Mouse (Mus musculus) c-Kit-negative CD71-positive TER-119-positive erythroid progenitor cells, embryonic 14.5 days (primary cell): ENCODE data around the gene Gsta2.
A peak's percentile ranks its signal among the peaks of the same experiment; 100 is the strongest.
"Not testable (repeated sequence)": the region's sequence is repeated elsewhere in the genome, so short reads cannot be mapped to it uniquely, and the experiment has no call there.

ENCODE experiments used
- DNase-seq: peaks from one replicate; pipeline ENCODE4 v3.0.0-alpha.2; 2013; ENCODE audit warnings: low read depth, low spot score

The Gsta2 gene

DNA sequence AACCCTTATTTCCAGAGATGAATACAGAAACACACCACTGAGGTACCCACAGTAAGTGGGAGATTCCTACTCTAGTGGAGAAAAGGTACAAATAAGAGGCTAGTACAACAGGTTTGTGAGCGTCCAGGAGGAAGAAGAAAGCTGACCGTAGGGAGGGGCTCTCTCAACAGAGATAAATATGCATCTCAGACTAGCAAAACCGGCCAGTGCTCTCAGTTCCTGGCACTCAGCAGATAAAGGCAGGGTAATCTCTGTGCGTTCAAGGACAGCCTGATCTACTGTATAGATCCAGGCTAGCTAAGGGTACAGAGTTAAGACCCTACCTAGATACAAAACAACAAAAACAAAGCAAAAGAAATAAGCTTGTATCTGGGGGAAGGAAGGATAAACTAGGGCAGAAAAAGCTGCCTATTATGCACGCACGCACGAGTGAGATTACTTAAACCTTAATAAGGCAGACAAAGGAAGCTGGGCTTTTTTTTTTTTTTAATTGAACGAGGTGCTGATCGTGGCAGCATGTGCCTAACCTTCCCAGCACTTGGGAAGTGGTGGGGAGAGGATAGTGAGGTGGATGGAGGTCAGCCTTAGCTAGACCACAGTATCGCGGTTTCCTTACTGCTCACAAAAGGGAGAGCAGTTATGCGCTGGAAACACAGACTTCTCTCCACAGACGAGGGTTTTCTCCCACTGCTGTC lies 10.4 kb upstream of the Gsta2 start:
- DNase-seq = no peak

GRCm38 (mm10) chr9:78364701-78365100 lies 9.1 kb upstream of the Gsta2 start:
- no peak for DNase-seq

DNA sequence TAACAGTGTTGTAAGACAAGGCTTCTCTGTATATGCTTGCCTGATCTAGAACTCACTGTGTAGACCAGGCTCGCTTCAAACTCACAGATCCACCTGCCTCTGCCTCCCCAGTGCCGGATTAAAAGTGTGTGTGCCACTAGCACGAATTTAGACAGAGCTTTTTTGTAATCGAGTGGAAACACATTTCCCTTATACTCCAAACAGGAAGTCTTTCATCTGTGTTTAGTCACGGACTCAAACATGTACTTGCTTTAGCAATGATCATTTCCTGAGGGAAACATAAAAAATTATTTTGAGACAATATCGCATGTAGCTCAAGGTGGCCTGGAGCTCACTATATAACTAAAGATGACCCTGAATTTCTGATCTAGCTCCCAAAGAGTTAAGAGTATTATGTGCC lies 7.8 kb upstream of the Gsta2 start:
- DNase-seq = no peak

DNA sequence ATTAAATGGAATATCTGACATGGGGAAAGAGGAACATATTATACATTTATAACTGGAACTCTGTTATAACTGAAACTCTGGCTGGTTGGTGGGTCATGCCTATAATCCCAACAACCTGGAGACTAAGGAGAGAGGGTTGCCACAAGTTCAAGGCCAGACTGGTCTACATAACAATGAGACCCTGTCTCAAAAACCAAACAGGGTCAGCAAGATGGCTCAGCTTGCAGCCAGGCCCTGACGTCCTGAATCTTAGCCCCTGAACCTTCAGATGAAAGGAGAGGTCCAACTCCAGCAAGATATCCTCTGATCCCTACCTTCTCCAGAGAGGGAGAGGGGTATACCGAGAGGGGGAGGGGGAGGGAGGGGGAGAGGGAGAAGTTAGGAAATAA lies 4.9 kb upstream of the Gsta2 start:
- no peak for DNase-seq

DNA sequence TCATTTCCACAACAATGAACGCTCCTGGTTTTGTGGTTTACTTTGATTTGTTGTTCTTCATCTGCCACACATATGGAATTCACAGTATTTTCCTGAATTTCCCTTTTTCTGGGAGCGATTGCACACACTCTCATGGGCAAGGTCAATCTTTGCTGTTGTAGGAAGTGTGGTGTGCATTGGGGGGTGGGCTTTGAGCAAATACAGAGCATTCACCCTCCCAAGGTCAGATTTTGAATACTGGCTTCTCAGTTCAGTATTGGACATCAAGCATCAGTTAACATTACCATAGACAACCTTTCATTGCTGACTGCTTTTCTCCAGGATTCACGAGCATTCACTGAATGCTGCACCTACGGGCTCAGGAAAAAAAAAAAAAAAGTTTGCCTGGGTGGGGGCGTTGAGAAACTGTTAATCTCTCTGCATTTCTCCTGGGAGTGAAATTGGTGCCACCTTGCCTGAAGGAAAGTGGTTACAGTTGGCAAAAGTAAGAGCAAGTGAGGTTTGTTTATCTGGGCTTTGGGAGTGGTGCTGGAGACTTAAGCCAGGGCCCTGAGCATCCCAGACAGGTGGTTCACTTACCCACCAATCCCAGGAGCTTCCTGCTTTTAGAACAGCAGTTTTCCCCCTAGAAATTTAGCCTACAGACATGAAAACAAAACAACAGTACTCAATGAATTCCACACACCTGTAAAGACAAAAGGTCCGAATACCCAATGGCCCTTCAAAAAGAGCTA lies 4.3 kb upstream of the Gsta2 start:
- DNase-seq = no peak

GRCm38 (mm10) chr9:78358053-78358452 lies 2.5 kb upstream of the Gsta2 start:
- DNase-seq = peak; percentile 27

GRCm38 (mm10) chr9:78354665-78355578 lies 666 bp downstream of the Gsta2 start:
- no peak for DNase-seq

- no peak for DNase-seq
Measured at GRCm38 (mm10) chr9:78351504-78352220, 3.9 kb downstream of the Gsta2 start.

DNA sequence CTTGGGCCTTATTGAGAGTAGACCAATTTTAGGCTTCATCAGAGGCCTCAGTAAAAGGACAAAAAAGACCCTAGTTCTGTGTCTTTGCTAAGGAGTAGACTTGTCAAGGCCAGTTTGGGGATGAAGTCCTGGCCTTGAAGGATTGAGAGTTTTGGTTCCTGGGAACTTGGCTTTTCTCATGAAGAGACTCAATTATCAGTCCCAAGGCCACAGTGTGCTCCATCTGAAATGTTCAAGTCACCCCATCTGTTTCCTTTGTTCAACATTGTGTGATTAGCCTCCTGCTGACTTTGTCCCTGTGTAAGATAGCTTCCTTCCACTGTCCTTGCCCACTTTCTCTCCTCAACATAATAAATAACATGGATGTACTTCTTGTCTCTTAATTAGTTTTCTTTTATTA lies 5.6 kb downstream of the Gsta2 start:
- DNase-seq = not testable (repeated sequence)

DNA sequence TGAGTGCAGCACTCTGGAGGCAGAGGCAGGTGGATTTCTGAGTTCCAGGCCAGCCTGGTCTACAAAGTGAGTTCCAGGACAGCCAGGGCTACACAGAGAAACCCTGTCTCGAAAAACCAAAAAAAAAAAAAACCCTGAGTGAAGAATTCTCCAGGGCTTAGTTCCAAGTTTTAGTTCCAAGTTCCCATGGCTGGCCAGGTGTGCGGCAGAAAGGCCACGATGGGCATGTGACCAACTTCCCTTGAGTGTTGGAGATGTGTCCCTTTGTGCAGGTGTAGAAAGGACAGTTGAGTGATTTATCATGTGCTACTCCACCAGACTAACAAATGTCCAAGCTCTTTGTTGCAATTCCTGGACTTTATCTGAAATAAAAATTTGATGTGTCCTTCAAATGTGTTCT lies 6.4 kb downstream of the Gsta2 start:
- not testable (repeated sequence) for DNase-seq

DNA sequence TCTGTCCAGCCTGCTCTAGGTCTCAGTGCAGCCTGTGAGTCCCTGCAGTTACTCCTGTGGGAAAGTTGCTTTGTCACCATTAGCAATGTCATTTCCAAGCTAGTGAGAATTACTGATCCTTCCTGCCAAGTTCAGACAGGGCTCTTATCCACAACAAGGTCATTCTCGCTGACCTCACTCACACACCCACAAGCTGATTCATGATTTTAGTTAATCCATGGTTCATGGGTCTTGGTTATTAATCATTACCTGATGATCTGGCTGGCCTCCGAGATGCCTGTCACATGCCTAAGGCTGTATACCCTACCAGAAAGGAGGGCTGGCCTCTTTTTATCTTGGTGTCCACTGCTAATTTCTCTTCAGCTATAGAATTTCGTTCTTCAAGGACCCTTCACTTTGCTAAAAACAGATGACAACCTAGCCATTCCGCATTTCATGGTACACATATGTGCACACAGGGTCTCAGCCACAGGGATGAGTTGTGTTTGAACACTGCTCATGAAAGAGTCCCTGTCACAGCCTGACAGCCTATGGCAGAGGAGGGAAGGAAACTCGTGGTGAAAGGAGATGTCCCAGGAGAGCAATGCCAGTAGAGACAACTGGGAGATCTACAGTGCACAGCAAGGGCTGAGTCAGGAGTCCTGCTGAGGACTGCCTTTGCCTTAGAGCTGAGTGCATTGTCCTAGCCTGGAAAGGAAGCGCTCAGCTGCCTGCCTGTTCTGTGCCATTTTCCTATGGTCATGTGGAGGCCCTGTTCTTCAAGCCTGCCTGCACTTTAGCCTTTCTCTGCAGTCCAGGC lies 7.2 kb downstream of the Gsta2 start:
- DNase-seq = not testable (repeated sequence)

DNA sequence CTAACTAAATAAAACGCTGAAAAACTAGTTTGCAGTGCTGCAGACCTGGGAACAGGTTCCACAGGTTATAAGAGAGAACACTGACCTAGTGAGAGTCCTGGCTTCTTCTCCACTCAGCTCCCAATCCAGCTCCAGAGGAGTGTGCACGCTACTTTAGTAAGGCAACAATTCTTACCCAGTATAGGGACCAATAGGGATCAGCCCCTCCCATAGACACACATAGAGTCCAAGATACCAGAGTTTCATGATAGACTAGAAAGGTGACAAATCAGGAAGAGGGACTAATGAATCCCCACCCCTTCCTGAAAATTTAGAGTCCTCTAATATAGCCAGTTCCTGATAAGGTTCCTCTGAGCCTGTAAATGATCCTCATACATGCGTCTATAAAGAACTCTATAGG lies 8.6 kb downstream of the Gsta2 start:
- no peak for DNase-seq

DNA sequence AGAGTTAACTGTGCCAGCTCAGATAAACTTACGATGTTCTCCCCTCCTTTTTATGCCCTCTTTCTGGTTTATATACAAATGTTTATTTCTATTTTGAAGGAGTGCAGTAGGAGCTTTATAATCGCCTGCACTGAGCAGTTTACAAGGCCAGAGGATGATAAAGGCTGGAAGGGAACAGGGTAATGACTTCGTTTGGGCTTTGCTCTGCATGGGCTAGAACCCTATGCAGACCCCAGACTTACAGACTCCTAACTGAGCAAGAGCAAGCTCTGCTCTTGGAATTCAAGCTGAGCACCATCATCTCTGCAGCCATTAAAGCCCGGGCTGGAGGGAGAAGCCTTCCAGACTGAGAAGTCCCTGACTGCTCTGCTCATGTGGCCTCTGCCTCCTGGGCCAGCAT lies 10.4 kb downstream of the Gsta2 start:
- DNase-seq = not testable (repeated sequence)

DNA sequence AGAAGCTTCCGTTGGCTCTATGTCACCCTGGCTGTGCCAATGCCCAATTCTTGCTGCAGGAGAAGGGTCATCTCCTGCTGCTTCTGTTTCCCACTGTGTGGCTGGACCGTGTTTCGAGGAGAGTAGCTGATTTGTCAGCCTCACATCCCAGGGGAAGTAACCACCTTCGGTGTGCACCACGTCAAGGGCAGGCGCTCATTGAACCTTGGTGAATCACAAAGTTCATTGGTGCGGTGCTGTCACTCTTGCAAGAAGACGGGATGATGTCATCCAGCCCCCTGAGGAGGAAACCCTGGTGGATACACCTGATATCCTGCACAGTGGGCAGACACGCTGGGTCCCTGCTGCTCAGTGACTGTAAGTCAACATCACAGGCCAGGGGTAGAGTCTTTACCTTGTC lies 12.5 kb downstream of the Gsta2 start:
- DNase-seq = not testable (repeated sequence)

- DNase-seq = not testable (repeated sequence)
Measured at GRCm38 (mm10) chr9:78342494-78342893, 13.1 kb downstream of the Gsta2 start.

- DNase-seq = peak; percentile 2
Measured at GRCm38 (mm10) chr9:78340324-78340723, 15.3 kb downstream of the Gsta2 start.

DNA sequence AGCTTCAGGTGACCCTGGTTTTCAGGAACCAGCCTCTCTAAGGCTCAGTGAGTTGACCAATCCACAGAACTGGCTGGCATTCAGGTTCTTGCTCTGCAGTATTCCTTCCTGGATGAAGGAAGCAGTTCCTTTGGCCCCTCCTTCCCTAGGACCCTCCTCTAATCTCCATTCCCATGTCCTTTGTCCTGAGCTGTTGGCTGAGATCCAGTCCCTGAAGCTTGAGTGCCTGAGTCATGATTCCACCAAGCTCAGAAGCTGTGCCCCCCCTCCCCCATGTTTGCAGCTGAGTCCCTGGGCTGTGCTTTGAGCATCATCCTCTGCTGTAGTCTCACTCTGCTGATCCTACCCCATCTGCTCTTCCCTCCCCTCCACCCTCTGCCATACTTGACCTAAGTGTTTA lies 18.5 kb downstream of the Gsta2 start:
- not testable (repeated sequence) for DNase-seq

DNA sequence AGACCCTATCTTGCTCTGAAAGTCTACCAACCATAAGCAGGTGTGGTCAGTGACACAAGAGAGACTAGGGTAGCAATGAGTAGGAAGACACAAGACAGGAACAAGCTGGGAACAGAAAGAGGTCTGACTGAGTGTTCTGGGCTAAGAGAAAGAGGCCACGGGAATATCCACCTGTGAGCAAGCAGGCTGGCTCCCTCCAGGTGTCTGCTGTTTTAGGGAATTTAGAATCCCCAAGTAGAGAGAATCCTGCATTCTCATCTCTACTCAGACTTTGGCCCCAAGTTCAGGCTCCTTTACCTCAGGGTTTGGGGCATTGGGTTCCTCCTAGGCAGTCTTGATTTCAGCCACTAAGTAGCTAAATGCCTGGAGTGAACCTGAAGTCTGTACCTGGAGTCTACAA lies 28.3 kb downstream of the Gsta2 start, which contains the start of gene Omt2b:
TSS of gene Omt2b (plus strand) at position 301 of the 400 bp plus-strand sequence.
- not testable (repeated sequence) for DNase-seq

- DNase-seq = no peak
Measured at GRCm38 (mm10) chr9:78319499-78319898, 36.1 kb downstream of the Gsta2 start.

GRCm38 (mm10) chr9:78314696-78315095 lies 40.9 kb downstream of the Gsta2 start, which contains the start of gene Omt2a:
Gene Omt2a, minus strand, starts transcription at chr9:78314796.
- DNase-seq = no peak
